Mouse (Mus musculus) neural tube, embryonic 14.5 days (tissue): Measurements from ENCODE around the gene Lurap1. TPM values are rescaled to one million over a fixed set of nuclear protein-coding genes. Genes with fewer than 3 reads are reported as not detected.

Source experiments
- ATAC-seq: fragments of 200-750 bp; cut with Nextera tagmentation; 2 replicates; pipeline ENCODE4 v1.8.0; 2017; ENCODE audit warnings: low read depth, mild to moderate bottlenecking, moderate TSS enrichment, moderate library complexity
- H3K27ac ChIP-seq: fragments of 300-500 bp; sonication (generic); 2 replicates; pipeline ENCODE4 v1.5.1; 2014; ENCODE audit warnings: low read depth, mild to moderate bottlenecking, control low read depth, low read length, moderate library complexity, mixed read lengths
- H3K27me3 ChIP-seq: fragments of 300-500 bp; sonication (generic); 2 replicates; pipeline ENCODE4 v1.6.1; 2014; ENCODE audit warnings: low read length; ENCODE audit not compliant: control insufficient read depth, insufficient read depth
- H3K36me3 ChIP-seq: fragments of 300-500 bp; sonication (generic); 2 replicates; pipeline ENCODE4 v1.6.1; 2014; ENCODE audit warnings: low read length, mixed read lengths; ENCODE audit not compliant: control insufficient read depth, insufficient read depth
- H3K4me1 ChIP-seq: fragments of 300-500 bp; sonication (generic); 2 replicates; pipeline ENCODE4 v1.6.1; 2014; ENCODE audit warnings: low read length; ENCODE audit not compliant: control insufficient read depth, insufficient read depth
- H3K4me2 ChIP-seq: fragments of 300-500 bp; sonication (generic); 2 replicates; pipeline ENCODE4 v1.6.1; 2014; ENCODE audit warnings: mild to moderate bottlenecking, low read depth, low read length, control low read depth
- H3K4me3 ChIP-seq: fragments of 300-500 bp; sonication (generic); 2 replicates; pipeline ENCODE4 v1.5.1; 2014; ENCODE audit warnings: low read depth, low read length, control low read depth, mixed read lengths
- H3K9ac ChIP-seq: fragments of 300-500 bp; sonication (generic); replicated peaks from 2 replicates; pipeline ENCODE4 v1.6.1; 2014; ENCODE audit warnings: low read depth, mild to moderate bottlenecking, control low read depth, low read length, mixed read lengths
- H3K9me3 ChIP-seq: fragments of 300-500 bp; sonication (generic); 2 replicates; pipeline ENCODE4 v1.6.1; 2016; ENCODE audit warnings: low read length; ENCODE audit not compliant: control insufficient read depth
- WGBS: fragments of 180-500 bp; shearing (Covaris S2); extraction: QIAGEN DNeasy Blood & Tissue Kit; methylation state at CpG from one replicate; pipeline ENCODE4 v1.1.7; 2014; 5-methylcytosine and 5-hydroxymethylcytosine counted together
- polyA plus RNA-seq: library from polyadenylated mRNA; unstranded; fragments of >200 nt; fragmentation: Nextera tagmentation; extraction: Ambion mirVana; gene quantifications from 2 replicates; pipeline ENCODE4 v1.2.1, GENCODE M21; 2014

Gene Lurap1
- polyA plus RNA-seq, 1 experiment from 2014 or later, result 2.9 TPM

DNA sequence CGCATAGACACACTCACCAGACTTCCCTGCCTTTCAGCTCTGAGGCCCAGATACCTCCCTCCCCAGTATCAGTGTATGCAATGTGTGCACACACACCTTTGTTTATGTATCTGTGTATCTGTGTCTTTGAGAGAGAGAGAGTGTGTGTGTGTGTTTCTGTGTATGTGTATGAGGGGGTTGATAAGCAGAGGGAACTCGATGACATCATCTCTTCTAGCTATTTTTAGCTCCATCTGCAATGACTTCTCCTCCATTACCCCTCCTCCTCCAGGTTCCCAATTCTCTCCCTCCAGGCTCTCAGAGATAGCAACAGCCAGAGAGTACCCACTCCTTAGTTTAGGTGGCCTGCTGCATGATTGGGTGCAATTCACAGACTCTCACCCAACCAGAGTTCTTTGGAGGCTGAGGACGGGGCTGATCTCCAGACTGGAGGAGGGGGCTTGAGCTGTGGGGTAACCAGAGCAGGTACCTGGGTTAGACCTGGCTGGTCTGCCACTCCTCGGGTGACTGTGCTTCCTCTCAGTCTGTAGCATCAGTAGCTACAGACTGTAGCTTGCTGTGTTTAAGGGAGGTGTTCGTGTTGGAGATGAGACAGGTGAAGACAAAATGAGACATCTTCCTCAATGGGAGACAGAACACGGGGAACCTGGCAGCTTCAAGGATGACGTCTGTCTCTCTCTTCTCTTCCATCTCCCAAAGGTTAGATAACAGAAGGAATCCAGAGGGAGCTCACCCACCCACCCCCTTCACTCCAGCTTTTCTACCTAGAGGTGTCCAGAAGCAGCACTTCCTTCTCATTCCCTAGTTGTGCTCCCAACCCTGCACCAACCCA lies 24.8 kb upstream of the Lurap1 start:
- no peaks in the 10 kb centered on the region for H3K4me1 ChIP-seq
- ATAC-seq, result no peak
- H3K4me2 ChIP-seq, result 0 out of 2 replicates have a peak overlapping the region, but pooled peaks have one; percentile 29
- H3K27ac ChIP-seq, result peak overlapping the region; percentile 52
- no peaks in the 10 kb centered on the region for H3K9me3 ChIP-seq
- H3K36me3 ChIP-seq, result no peaks in the 10 kb centered on the region
- no peak overlapping the region for H3K4me3 ChIP-seq
- H3K9ac ChIP-seq, result no peak overlapping the region
- 70% methylated on average over 7 of the region's 7 CpGs for WGBS
- H3K27me3 ChIP-seq, result no peaks in the 10 kb centered on the region

GRCm38 (mm10) chr4:116175136-116175535 lies 24.0 kb upstream of the Lurap1 start:
- no peaks in the 10 kb centered on the region for H3K27me3 ChIP-seq
- no peak overlapping the region for H3K27ac ChIP-seq
- no peak overlapping the region for H3K4me2 ChIP-seq

DNA sequence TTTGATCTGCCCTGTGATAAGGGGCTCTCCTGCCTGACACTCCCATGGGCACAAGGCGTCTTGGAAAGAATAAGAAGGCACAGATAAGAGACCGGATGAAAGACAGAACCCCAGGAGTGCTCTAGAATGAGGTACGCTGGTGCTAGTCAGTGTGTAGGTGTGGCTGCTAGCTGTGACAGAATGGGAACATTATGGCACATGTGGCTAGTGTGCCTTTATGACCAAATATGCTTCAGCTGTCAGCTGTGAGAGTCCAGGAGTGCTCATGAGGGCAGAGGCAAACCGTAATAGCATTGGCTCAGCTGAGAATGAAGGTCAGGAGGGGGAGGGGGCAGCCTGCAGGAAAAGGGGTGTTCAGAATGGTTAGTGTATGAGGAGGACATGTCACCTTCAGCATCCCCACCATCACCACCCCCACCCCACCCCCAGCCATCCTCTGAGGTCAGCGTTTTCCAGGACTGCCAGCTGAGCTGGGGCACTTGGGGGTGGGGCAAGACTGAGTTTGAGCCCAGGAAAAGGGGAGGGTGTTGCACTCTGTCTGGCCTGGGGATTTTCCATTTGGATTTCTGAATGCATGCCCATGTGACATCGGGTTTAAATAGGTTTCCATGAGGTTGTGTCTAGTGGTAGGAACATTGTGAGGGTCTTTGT lies 23.5 kb upstream of the Lurap1 start:
- ATAC-seq, result no peak
- Histone ChIP-seq H3K9ac (no peak overlapping the region), H3K4me2 (no peak overlapping the region), H3K27me3 (no peaks in the 10 kb centered on the region), H3K4me3 (no peak overlapping the region), H3K36me3 (no peaks in the 10 kb centered on the region), H3K27ac (no peak overlapping the region), H3K4me1 (no peaks in the 10 kb centered on the region), H3K9me3 (no peaks in the 10 kb centered on the region)
- 51% methylated on average over 6 of the region's 6 CpGs for WGBS

More at GRCm38 (mm10) chr4:116175136-116175535, 24.0 kb upstream of the Lurap1 start:
- Histone ChIP-seq H3K9ac (no peak overlapping the region), H3K4me3 (no peak overlapping the region), H3K4me1 (no peaks in the 10 kb centered on the region), H3K36me3 (no peaks in the 10 kb centered on the region), H3K9me3 (no peaks in the 10 kb centered on the region)
- ATAC-seq, result no peak

GRCm38 (mm10) chr4:116173752-116174151 lies 22.6 kb upstream of the Lurap1 start:
- no peak for ATAC-seq
- H3K4me1 ChIP-seq, result no peaks in the 10 kb centered on the region
- WGBS, result 93% methylated on average over 4 of the region's 4 CpGs

GRCm38 (mm10) chr4:116173072-116173471 lies 21.9 kb upstream of the Lurap1 start, which contains the start of the genes 1700042G07Rik and Gm49337:
TSS of gene 1700042G07Rik (plus strand) at chr4:116173372.
TSS of gene Gm49337 (plus strand) at chr4:116173384.
- no peak within 1 kb of the TSS for H3K9ac ChIP-seq
- 89% methylated on average over 6 of the region's 6 CpGs for WGBS
- H3K4me1 ChIP-seq, result no peaks in the 10 kb centered on the region
- ATAC-seq, result no peak
- H3K27ac ChIP-seq, result no peak within 1 kb of the TSS
- no peaks in the 10 kb centered on the region for H3K36me3 ChIP-seq
- H3K9me3 ChIP-seq, result no peaks in the 10 kb centered on the region
- no peaks in the 10 kb centered on the region for H3K27me3 ChIP-seq
- no peak within 1 kb of the TSS for H3K4me3 ChIP-seq
- no peak within 1 kb of the TSS for H3K4me2 ChIP-seq

More at GRCm38 (mm10) chr4:116173752-116174151, 22.6 kb upstream of the Lurap1 start:
- no peaks in the 10 kb centered on the region for H3K9me3 ChIP-seq
- no peak overlapping the region for H3K4me2 ChIP-seq
- no peak overlapping the region for H3K27ac ChIP-seq
- H3K4me3 ChIP-seq, result no peak overlapping the region
- no peaks in the 10 kb centered on the region for H3K36me3 ChIP-seq
- H3K9ac ChIP-seq, result no peak overlapping the region
- H3K27me3 ChIP-seq, result no peaks in the 10 kb centered on the region

GRCm38 (mm10) chr4:116169353-116169672 lies 18.2 kb upstream of the Lurap1 start:
- H3K9ac ChIP-seq, result no peak overlapping the region
- H3K27ac ChIP-seq, result no peak overlapping the region
- no peaks in the 10 kb centered on the region for H3K4me1 ChIP-seq
- no peaks in the 10 kb centered on the region for H3K9me3 ChIP-seq
- WGBS, result 82% methylated on average over 3 of the region's 3 CpGs
- peak; percentile 42; the same call in 1 of the 2 replicates for ATAC-seq
- no peaks in the 10 kb centered on the region for H3K27me3 ChIP-seq
- H3K4me3 ChIP-seq, result no peak overlapping the region
- H3K36me3 ChIP-seq, result no peaks in the 10 kb centered on the region
- no peak overlapping the region for H3K4me2 ChIP-seq

DNA sequence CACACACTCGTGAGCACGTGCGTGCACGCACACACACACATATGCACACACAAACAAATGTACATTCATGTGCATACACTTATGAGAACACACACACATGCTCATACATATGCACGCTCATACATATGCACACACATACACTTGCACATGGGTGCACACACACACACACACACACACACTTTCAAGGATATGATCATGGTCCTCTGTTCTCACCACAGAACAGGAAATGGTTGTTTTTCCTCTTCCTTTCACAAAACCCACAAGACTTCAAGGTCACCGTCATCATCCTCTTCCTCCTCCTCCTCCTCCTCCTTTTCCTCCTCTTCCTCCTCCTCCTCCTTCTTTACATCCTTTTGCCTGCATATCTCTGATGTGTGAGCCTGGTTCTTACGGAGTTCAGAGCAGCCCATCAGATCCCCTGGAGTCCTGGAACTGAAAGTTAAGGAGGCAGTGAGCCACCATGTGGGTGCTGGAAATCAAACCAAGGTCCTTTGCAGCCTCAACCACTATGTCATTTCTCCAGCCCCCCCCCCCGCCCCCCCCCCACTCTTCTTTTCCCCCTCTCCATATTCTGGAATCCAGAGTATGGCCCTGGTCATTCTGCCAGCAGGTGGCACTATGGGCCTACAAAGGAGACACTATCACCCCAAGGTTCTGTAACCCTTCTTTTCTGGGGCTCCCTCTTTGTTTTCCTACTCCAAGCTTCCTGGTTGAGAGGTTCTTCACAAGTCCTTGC lies 17.6 kb upstream of the Lurap1 start:
- ATAC-seq, result peak; percentile 85
- no peak overlapping the region for H3K4me3 ChIP-seq
- WGBS, result 88% methylated on average over 7 of the region's 8 CpGs
- H3K4me1 ChIP-seq, result no peaks in the 10 kb centered on the region
- H3K36me3 ChIP-seq, result no peaks in the 10 kb centered on the region
- H3K27ac ChIP-seq, result no peak overlapping the region
- H3K9me3 ChIP-seq, result no peaks in the 10 kb centered on the region
- H3K27me3 ChIP-seq, result no peaks in the 10 kb centered on the region
- H3K9ac ChIP-seq, result no peak overlapping the region
- no peak overlapping the region for H3K4me2 ChIP-seq

GRCm38 (mm10) chr4:116167404-116167803 lies 16.3 kb upstream of the Lurap1 start, which contains the start of gene Tspan1:
TSS of gene Tspan1 (minus strand) at chr4:116167601.
- no peak within 1 kb of the TSS for H3K4me2 ChIP-seq
- 40% methylated on average over 7 of the region's 7 CpGs for WGBS

More at GRCm38 (mm10) chr4:116167404-116167803, 16.3 kb upstream of the Lurap1 start, which contains the start of gene Tspan1:
- Histone ChIP-seq H3K36me3 (no peaks in the 10 kb centered on the region), H3K4me3 (no peak within 1 kb of the TSS), H3K9me3 (no peaks in the 10 kb centered on the region), H3K27me3 (no peaks in the 10 kb centered on the region), H3K4me1 (no peaks in the 10 kb centered on the region), H3K9ac (no peak within 1 kb of the TSS), H3K27ac (no peak within 1 kb of the TSS)
- ATAC-seq, result no peak
